Mouse (Mus musculus) forebrain, embryonic 10.5 days (tissue): ENCODE measurements around the gene Spata13. TPM values are rescaled to one million over a fixed set of nuclear protein-coding genes. Genes with fewer than 3 reads are reported as not detected.

Experiments used
- DNase-seq: peaks from one replicate; pipeline ENCODE4 v3.0.0-alpha.2; 2017; ENCODE audit warnings: low spot score; ENCODE audit errors: extremely low spot score
- H3K27ac ChIP-seq: fragments of 300-500 bp; sonication (generic); 2 replicates; pipeline ENCODE4 v1.5.1; 2016; ENCODE audit warnings: mild to moderate bottlenecking
- H3K27me3 ChIP-seq: fragments of 300-500 bp; sonication (generic); 2 replicates; pipeline ENCODE4 v1.6.1; 2016; ENCODE audit warnings: mild to moderate bottlenecking; ENCODE audit not compliant: poor library complexity, severe bottlenecking
- H3K36me3 ChIP-seq: fragments of 300-500 bp; sonication (generic); replicated peaks from 2 replicates; pipeline ENCODE4 v1.6.1; 2016; ENCODE audit warnings: mild to moderate bottlenecking, moderate library complexity
- H3K4me1 ChIP-seq: fragments of 300-500 bp; sonication (generic); 2 replicates; pipeline ENCODE4 v1.6.1; 2016
- H3K4me3 ChIP-seq: fragments of 300-500 bp; sonication (generic); 2 replicates; pipeline ENCODE4 v1.5.1; 2016; ENCODE audit warnings: mild to moderate bottlenecking, moderate library complexity
- H3K9me3 ChIP-seq: fragments of 300-500 bp; sonication (generic); 2 replicates; pipeline ENCODE4 v1.6.1; 2016; ENCODE audit warnings: mild to moderate bottlenecking, moderate library complexity
- WGBS: fragments of 180-500 bp; shearing (Covaris S2); methylation state at CpG from one replicate; pipeline ENCODE4 v1.1.7; 2016; 5-methylcytosine and 5-hydroxymethylcytosine counted together
- polyA plus RNA-seq: library from polyadenylated mRNA; unstranded; fragments of >200 nt; fragmentation: Nextera tagmentation; extraction: Ambion mirVana; gene quantifications from 2 replicates; pipeline ENCODE4 v1.2.1, GENCODE M21; 2016

The Spata13 gene
- polyA plus RNA-seq, 1 experiment from 2014 or later: 102 TPM

- Histone ChIP-seq H3K36me3 (peaks cover 49% of the 10 kb centered on the region), H3K4me1 (peaks cover 7% of the 10 kb centered on the region), H3K9me3 (no peaks in the 10 kb centered on the region), H3K27me3 (no peaks in the 10 kb centered on the region), H3K4me3 (no peak overlapping the region), H3K27ac (no peak overlapping the region)
- DNase-seq: peak; percentile 38
- WGBS: 44% methylated on average over 3 of the region's 3 CpGs
Measured at GRCm38 (mm10) chr14:60790103-60790502, 156.3 kb downstream of the Spata13 start.

- no peak for DNase-seq
- Histone ChIP-seq H3K27ac (no peak overlapping the region), H3K4me1 (no peaks in the 10 kb centered on the region), H3K4me3 (no peak overlapping the region), H3K27me3 (no peaks in the 10 kb centered on the region), H3K9me3 (no peaks in the 10 kb centered on the region), H3K36me3 (peaks cover 58% of the 10 kb centered on the region)
- 86% methylated on average over 4 of the region's 4 CpGs for WGBS
Measured at GRCm38 (mm10) chr14:60796600-60797322, 163.0 kb downstream of the Spata13 start.

GRCm38 (mm10) chr14:60797596-60797995 is 163.8 kb downstream of the Spata13 start:
- no peak for DNase-seq
- Histone ChIP-seq H3K9me3 (no peaks in the 10 kb centered on the region), H3K4me1 (no peaks in the 10 kb centered on the region), H3K27ac (no peak overlapping the region), H3K4me3 (no peak overlapping the region), H3K36me3 (peaks cover 58% of the 10 kb centered on the region), H3K27me3 (no peaks in the 10 kb centered on the region)
- 93% methylated on average over 5 of the region's 5 CpGs for WGBS

- 95% methylated on average over 4 of the region's 4 CpGs for WGBS
- Histone ChIP-seq H3K4me1 (no peaks in the 10 kb centered on the region), H3K27me3 (no peaks in the 10 kb centered on the region), H3K27ac (no peak overlapping the region), H3K4me3 (no peak overlapping the region), H3K9me3 (no peaks in the 10 kb centered on the region), H3K36me3 (peaks cover 69% of the 10 kb centered on the region)
- no peak for DNase-seq
Measured at GRCm38 (mm10) chr14:60798721-60799120, 164.9 kb downstream of the Spata13 start.

- no peaks in the 10 kb centered on the region for H3K4me1 ChIP-seq
- H3K36me3 ChIP-seq: peaks cover 82% of the 10 kb centered on the region
- H3K27me3 ChIP-seq: no peaks in the 10 kb centered on the region
- 55% methylated on average over 9 of the region's 9 CpGs for WGBS
- no peaks in the 10 kb centered on the region for H3K9me3 ChIP-seq
- no peak for DNase-seq
- no peak overlapping the region for H3K4me3 ChIP-seq
- no peak overlapping the region for H3K27ac ChIP-seq
Measured at GRCm38 (mm10) chr14:60799762-60800728, 166.2 kb downstream of the Spata13 start.

GRCm38 (mm10) chr14:60802026-60802425 is 168.2 kb downstream of the Spata13 start:
- Histone ChIP-seq H3K27ac (no peak overlapping the region), H3K4me1 (peaks cover 4% of the 10 kb centered on the region), H3K27me3 (no peaks in the 10 kb centered on the region), H3K36me3 (peaks cover 71% of the 10 kb centered on the region), H3K9me3 (no peaks in the 10 kb centered on the region), H3K4me3 (no peak overlapping the region)
- no peak for DNase-seq
- 95% methylated on average over 13 of the region's 13 CpGs for WGBS

GRCm38 (mm10) chr14:60804978-60805377 is 171.2 kb downstream of the Spata13 start:
- H3K9me3 ChIP-seq: no peaks in the 10 kb centered on the region
- H3K4me1 ChIP-seq: peaks cover 11% of the 10 kb centered on the region
- DNase-seq: no peak
- WGBS: 96% methylated on average over 9 of the region's 9 CpGs
- H3K27ac ChIP-seq: no peak overlapping the region
- peaks cover 59% of the 10 kb centered on the region for H3K36me3 ChIP-seq
- H3K4me3 ChIP-seq: no peak overlapping the region
- H3K27me3 ChIP-seq: no peaks in the 10 kb centered on the region

GRCm38 (mm10) chr14:60805871-60806270 is 172.1 kb downstream of the Spata13 start:
- no peaks in the 10 kb centered on the region for H3K27me3 ChIP-seq
- no peak overlapping the region for H3K4me3 ChIP-seq
- H3K27ac ChIP-seq: peak overlapping the region; percentile 63
- DNase-seq: no peak
- WGBS: 89% methylated on average over 1 of the region's 1 CpGs
- H3K9me3 ChIP-seq: no peaks in the 10 kb centered on the region
- H3K36me3 ChIP-seq: peaks cover 55% of the 10 kb centered on the region
- peaks cover 11% of the 10 kb centered on the region for H3K4me1 ChIP-seq

- Histone ChIP-seq H3K9me3 (no peaks in the 10 kb centered on the region), H3K27ac (peak overlapping the region; percentile 63; the same call in 1 of the 2 replicates), H3K27me3 (no peaks in the 10 kb centered on the region), H3K4me3 (no peak overlapping the region), H3K36me3 (peaks cover 52% of the 10 kb centered on the region), H3K4me1 (peaks cover 11% of the 10 kb centered on the region)
- peak; percentile 25 for DNase-seq
- WGBS: 70% methylated on average over 11 of the region's 11 CpGs
Measured at GRCm38 (mm10) chr14:60806891-60807344, 173.1 kb downstream of the Spata13 start.

GRCm38 (mm10) chr14:60809881-60810280 is 176.1 kb downstream of the Spata13 start:
- peaks cover 50% of the 10 kb centered on the region for H3K36me3 ChIP-seq
- WGBS: 89% methylated on average over 8 of the region's 8 CpGs
- no peaks in the 10 kb centered on the region for H3K9me3 ChIP-seq
- no peak for DNase-seq
- peaks cover 11% of the 10 kb centered on the region for H3K4me1 ChIP-seq
- H3K27me3 ChIP-seq: no peaks in the 10 kb centered on the region
- H3K27ac ChIP-seq: no peak overlapping the region
- no peak overlapping the region for H3K4me3 ChIP-seq

- Histone ChIP-seq H3K9me3 (no peaks in the 10 kb centered on the region), H3K27me3 (no peaks in the 10 kb centered on the region), H3K4me1 (peaks cover 11% of the 10 kb centered on the region; the same call in 1 of the 2 replicates), H3K27ac (no peak overlapping the region), H3K4me3 (no peak overlapping the region), H3K36me3 (peaks cover 56% of the 10 kb centered on the region)
- WGBS: 93% methylated on average over 4 of the region's 4 CpGs
- no peak for DNase-seq
Measured at GRCm38 (mm10) chr14:60811547-60811946, 177.7 kb downstream of the Spata13 start.
